Mouse (Mus musculus): ENCODE results near the gene Ly6g6c.

The Ly6g6c gene

DNA sequence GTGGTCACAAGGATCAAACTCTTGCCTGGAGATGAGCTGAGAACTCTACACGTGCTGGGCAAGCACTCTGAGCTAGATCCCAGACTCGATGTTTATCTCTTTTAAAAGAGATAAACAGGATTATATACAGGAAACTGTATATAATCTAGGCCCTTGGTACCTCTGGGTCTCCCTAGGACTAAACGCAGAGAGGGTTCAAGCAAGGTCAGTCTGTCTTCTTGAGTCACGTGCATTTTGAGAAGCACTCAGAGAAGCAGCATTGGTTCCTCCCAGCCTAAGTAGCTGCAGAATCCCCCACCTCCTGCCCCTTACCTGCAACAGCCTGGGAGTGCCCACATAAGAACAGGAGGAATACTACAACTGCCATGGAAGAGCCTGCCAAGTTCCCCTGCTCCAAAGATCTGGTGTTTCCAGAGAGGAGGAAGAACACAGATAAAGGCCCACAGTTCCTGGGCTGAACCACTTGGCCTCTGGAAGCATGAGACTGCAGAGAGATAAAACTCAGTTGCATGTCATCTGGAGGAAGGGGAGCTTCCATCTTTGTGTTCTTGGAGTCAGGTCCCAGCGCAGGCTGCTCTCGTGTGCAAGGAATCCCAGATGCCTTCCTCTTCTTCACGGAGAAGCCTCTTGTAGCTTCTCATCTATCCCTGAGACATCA is 20.1 kb downstream of the Ly6g6c start, which contains the start of gene Ly6g6f:
Gene Ly6g6f, minus strand, starts transcription at position 403 of the 658 bp plus-strand sequence.
- DNase-seq: no peak

DNA sequence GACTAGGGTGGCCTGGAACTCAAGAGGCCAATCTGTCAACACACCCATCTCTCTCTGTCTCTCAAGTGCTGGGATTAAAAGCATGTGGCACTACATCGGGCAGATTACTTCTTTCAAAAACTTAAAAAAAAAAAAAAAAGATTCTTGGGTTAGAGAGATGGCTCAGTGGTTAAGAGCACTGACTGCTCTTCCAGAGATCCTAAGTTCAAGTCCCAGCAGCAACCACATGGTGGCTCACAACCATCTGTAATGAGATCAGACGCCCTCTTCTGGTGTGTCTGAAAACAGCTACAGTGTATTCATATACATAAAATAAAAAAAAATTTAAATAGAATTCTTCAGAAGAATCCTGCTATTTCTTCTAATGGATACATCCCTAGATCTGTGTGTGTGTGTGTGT is 23.0 kb downstream of the Ly6g6c start:
- DNase-seq: no peak

DNA sequence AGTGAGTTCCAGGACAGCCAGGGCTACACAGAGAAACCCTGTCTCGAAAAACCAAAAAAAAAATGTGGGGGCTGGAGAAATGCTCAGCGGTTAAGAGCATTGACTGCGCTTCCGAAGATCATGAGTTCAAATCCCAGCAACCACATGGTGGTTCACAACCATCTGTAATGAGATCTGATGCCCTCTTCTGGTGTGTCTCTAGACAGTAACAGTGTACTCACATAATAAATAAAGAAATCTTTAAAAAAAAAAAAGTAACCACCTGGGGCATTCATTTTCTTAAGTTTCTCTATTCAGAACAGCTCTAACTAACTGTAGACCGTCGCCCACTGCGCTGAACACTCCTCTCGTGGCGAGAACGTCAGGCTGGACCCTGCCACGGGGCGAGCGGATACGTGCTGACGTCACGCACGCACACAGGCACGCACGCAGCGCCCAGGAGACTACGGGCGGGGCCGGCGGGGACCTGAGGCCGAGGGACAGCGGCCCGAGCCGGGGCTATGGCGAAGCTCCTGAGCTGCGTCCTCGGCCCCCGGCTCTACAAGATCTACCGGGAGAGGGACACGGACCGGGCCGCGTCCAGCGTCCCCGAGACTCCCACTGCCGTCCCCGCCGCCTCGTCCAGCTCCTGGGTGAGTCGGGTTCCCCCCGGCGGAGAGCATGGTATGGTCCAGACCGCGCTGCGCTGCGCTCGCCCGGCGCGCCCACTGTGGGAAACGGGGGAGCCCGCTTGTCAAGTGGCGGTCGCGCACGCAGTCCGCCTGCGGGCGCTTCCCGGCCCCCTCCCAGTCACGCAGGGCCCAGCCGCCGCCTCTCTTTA is 23.8 kb downstream of the Ly6g6c start, which contains the start of gene Abhd16a:
Gene Abhd16a, plus strand, starts transcription at position 439 of the 820 bp plus-strand sequence.
- DNase-seq: peak; percentile 95

DNA sequence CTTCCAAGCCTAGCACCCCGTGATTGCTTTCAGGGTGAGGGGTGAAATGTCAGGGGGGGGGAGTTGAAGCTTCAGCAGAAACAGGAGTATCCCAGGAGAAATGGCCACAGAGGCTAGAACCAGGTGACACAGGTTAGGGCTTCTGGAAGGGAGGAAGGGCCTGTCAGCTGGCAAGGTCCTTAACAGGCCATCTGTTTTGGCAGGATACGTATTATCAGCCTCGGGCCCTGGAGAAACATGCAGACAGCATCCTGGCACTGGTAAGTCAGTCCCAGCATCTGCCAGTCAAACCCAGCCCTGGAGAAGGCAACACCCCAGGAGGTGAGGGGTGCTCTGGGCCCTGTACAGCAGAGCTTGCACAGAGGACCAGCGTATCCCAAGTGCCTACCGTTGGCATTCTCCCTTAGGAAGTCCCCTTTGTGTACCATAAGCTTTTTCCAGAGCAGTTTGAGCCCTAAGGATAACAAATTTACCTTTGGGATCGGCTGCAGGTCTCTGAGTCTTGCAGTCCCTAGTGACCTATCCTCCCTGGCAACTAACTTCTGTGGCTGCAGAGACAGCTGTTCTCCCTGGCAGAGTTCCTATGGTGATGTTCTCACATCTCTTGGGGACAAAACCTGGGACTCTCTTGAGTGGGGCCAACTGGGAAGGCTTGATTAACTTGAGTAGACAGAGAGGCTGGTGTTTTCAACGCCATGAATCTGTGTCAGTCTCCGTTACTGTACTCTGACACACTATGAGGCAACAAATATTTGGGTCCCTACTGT is 25.2 kb downstream of the Ly6g6c start:
- no peak for DNase-seq

DNA sequence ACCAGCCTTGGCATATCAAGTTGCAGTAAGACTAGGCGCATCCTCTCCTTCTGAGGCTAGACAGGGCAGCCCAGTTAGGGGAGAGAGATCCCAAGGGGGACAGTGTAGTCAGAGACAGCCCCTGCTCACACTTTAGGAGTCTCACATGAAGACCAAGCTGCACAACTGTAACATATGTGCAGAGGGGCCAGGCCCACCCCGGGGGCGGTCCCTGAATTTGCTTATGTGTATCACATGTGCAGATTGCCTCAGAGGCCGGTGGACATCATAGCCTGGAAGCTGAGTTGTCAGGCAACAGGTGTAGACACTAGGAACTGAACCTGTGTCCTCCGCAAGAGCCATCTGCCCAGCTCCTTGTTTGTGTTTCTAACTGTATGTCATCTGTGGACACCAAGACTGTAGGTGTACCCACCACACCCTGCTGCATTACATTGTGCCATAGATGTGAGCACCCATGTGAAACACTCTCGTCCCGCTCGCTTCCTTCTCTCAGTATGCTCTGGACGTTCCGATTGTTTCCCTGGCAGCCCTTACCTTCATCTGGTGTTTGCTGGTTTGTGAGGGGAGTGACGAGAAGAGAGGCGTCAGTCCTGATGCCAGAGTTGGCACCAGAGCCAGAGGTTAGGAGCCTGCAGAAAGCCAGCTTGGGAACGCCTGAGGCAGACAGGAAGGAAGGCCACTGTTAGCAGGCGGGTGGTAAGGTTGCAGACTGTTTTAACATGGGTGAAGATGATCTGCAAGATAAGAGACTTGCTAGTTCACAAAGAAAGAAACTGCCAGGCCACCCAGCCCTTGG is 27.4 kb downstream of the Ly6g6c start:
- no peak for DNase-seq

DNA sequence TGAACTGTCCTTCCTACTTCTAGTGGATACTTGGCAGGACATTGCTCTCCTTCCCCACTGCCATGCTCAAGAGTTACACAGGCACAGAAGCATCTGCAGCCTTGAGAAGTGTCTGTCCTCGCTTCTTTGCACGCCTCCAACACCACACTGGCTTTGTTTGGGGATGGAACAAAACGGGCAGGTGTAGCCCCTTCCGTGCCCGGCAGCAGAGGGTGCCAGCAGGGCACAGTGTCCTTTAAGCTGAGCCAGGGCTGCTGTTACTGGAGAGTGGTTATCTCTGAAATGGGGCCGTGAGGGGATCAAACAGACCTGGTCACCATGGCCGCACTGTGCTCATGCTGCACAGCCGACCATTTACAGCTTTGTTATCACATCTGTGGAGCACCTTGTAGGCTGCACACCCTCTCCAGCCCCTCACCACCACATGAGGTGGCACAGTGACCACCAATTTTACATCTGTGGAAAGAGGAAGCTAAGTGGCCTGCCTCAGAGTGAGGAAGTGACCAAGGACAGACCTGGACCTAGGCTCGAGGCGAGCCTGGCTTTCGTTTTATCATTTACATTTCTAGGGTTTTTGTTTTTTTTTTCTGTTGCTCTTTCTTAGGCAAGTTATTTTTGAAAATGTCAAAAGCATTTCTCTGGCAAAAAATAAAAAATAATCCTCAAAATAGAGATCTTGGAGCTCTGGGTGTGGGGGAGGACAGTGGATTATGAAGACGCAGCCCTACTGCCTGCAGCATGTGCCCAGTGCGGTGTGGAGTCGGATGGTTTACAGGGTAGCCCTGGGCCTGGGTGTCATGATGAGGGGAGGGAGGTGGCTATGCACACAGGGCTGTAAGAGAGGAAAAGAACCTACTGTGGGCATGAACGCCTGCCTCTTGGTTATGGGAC is 29.5 kb downstream of the Ly6g6c start:
- no peak for DNase-seq

DNA sequence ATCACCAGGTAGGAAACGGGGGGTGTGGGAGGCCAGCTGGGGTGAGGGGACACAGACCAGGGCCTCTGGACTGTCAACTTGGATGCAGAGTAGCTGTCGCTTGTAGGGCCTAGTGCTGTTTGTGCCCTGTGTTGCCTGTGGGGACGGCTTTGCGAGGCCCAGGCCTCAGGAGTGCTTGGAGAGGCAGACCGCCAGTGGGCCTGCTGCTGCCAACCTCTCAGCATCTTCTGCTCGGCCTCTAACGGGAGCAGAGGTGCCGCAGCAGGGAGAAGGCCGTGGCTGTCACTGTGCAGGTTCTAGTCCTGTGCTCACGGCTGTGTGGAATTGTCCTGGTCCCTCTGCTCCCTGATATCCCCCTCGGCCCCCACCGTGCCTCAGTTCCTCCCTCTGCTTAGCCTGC is 31.4 kb downstream of the Ly6g6c start:
- DNase-seq: no peak

DNA sequence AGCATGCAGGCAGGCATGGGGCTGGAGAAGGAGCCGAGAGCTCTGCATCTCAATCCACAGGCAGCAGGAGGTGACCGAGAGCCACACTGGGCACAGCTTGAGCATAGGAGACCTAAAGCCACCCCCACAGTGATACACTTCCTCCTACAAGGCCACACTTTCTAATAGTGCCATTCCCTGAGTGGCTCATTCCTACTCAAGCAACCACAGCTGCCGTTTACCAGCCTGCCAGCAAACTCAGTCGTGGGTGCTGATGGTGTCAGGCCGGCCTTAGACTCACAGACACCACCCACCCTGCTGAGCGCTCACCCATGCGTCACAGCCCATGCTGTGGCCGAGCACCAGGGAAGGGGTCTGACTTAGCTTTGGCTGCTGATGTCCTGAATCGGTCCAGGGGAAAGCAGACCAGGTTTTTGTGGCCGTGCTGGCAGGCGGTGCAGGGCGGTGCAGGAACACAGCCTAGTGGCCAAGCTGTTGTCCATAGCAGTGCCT is 32.0 kb downstream of the Ly6g6c start:
- DNase-seq: peak; percentile 39

DNA sequence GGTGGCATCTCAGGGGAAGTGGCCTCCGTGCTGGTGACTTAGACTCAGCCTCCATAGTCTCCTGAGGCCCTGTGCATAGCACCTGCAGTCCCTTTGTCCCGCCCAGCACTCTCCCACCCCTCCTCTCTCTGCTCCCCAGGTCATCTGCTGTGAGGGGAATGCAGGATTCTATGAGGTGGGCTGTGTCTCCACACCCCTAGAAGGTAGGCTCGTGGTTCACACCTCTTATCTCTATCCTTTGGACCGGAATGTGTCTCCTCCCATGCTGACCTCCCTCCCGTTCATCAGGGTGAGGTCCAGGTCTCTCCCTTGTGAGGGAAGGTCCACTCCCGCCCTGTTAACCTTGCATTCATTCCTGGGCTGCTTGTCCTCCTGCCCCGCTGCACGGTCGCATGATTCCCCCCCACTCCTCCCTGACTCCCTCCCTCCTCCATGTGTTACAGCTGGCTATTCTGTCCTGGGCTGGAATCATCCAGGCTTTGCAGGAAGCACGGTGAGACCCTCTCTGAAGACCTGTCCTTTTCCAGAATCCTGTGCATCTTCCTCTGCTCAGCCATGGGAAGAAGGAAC is 35.1 kb downstream of the Ly6g6c start:
- DNase-seq: no peak

DNA sequence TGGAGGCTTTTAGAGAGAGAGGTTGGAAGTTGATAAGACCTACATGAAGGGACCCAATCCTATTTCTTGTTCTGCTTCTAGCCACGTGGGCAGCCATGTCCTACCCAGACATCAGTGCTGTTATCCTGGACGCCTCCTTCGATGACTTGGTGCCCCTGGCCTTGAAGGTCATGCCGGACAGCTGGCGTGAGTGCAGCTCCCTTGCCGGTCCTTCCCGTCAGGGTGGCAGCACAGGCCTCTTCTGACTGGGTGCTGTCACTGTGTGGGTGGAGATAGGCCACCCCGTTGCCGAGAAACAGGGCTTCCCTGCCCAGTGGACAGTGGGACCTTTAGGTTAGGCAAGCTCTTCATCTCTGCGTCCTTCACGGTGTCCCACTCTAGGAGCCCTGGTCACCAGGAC is 36.0 kb downstream of the Ly6g6c start:
- no peak for DNase-seq

DNA sequence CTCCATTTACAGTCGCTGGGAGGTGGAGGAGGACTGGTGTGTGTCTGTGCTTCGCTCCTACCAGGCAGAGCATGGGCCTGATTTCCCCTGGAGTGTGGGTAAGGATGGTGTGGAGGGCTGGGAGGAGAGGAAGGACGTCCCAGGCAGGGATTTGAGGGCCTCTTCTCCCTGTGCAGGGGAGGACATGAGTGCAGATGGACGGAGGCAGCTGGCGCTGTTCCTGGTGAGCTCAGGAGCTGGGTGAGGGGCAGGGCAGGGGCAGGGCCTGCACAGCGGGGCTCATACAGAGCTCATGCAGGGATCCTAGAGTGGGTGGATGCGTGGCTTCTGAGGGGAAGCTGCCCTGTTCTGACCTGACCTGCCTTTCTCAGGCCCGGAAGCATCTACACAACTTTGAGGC is 37.1 kb downstream of the Ly6g6c start:
- no peak for DNase-seq

DNA sequence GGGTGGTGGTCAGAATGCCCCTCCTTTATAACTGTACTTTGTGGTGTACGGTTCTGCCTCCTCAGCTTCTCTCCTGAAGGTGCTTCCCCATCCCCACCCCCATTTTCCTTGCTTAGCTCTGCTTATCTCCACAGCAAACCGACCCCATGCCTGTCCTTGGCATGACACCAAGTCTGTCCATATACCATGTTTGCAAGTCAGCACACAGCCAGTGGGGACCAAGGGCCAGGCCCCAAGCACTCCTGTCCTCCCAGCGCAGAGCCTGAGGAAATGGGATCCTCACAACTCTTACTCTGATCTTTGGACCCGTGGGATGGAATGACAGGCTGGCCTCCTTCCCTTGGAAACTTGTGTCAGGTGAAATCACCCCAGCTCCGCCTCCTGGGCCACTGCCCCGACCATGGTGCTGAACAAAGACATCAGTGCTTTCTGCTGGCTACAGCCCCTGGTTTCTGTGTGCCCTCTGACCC is 38.1 kb downstream of the Ly6g6c start:
- peak; percentile 88 for DNase-seq

DNA sequence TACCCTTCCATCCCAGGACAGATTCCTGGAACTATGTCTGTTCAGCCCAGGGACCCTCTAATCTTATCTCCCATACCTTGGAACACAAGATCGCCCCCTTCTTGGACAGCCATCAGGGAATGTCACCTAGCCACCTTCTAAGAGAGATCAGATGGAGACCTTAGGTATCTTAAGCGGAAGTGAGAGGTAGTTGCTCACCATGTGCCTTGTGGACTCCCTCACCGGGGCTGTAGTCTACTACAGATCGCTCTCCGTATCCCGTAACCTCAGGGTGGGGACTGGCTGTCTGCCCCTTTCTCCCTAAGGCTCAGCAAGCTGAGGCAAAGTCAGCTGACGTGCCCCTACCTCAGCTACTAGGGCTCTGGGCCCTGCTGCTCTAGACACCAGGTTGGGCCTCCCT is 38.9 kb downstream of the Ly6g6c start:
- no peak for DNase-seq

DNA sequence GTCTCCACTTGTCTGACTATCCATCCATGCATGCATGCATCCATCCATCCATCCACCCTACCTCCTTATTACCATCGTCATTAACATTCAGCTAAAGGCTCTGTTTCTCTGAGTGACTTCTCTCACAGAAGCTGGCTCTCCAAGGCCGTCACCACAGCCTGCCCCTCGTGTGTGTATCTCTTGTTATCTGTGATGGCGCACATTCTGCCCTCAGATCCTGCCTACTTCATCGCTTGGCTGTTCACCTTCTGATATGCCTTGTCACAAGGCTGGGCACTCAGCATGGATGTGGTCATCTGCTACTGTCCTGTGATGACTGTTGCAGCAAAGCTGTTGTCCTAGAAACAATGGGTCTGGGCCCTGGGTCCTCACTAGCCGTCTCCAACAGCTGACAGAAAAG is 39.6 kb downstream of the Ly6g6c start:
- no peak for DNase-seq

DNA sequence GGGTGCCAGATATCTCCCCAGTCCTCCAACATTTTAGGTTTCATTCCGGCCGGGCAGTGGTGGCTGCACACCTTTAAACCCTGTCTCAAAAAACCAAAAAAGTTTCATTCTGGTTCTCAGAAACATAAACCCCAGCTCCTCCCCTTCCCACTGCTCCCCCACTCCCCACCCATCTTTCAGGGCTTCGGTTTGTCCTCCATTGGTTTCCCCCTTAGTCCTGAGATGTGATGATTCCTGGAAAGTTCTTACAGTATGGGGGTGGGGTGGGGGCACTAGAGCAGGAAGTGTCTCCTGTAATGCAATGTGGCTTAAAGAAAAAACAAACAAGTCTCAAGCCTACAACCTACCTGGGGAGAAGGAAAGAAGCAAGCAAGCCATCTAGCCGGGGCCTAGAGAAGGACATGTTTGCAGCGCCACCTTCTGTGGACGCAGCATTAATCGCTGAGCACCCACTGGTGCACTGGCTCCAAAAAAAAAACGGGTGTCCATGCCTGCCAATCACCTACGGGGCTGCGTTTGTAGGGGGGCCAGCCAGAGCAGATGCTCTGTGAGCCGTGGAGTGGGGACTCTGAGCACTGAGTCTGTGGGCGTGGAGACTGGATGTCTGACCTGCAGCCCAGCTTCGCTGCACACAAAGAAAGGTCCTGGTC is 40.7 kb downstream of the Ly6g6c start:
- DNase-seq: peak; percentile 47

DNA sequence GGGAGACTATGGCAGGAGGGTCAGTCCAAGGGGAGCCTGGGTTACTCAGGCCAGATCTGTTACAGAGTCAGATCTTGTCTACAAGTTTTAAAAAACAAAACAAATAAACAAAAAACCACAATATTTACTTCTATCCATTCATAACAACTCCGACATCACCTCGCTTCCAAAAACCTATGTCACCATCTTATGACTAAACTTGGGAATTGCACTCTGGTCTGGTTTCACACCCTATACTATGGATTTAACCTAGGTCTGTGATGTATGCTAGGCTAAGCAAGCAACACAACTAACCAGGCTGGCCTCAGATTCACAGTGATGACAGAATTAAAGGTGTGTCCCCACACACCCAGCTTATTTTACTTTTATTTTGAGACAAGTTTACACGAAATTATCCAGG is 41.3 kb downstream of the Ly6g6c start:
- no peak for DNase-seq

DNA sequence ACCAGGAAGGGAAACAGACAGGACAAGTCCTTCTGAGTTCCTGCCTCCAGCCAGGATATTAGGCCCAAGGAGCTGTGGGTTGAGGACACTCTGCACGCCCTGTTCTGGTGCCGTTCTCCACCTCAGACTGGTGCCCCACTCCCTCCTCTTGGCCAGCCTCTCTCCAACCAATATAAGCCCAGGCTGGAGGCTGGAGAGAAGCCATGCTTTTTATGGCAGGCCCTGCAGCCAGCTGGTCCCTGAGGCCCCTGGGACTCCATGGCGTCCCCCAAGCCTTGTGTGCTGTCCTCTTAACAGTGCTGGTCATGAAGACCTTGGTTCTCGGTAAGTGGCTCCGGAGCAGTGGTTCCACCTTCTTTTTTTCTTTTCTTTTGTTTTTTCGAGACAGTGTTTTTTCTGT is 42.9 kb downstream of the Ly6g6c start, which contains the start of gene Ly6g5c:
Gene Ly6g5c, plus strand, starts transcription at position 183 of the 400 bp plus-strand sequence.
- no peak for DNase-seq

DNA sequence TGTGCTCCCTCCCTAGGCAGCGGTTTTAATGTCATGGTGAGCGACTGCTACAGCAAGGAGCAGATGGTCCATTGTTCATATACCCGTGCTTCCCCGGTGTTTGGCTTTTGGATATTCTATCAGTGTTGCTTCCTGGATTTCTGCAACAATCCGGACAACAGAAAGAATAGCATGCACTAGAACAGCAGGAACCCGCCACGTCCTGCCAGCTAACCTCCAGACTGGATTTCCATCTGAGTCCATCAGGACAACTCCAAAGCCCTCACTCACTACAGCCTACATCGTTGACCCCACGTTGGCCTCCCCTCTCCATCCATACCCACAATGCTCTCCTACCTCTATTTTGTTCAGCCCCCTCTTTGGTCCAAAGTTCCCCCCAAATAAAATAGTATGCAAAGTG is 46.6 kb downstream of the Ly6g6c start:
- no peak for DNase-seq

DNA sequence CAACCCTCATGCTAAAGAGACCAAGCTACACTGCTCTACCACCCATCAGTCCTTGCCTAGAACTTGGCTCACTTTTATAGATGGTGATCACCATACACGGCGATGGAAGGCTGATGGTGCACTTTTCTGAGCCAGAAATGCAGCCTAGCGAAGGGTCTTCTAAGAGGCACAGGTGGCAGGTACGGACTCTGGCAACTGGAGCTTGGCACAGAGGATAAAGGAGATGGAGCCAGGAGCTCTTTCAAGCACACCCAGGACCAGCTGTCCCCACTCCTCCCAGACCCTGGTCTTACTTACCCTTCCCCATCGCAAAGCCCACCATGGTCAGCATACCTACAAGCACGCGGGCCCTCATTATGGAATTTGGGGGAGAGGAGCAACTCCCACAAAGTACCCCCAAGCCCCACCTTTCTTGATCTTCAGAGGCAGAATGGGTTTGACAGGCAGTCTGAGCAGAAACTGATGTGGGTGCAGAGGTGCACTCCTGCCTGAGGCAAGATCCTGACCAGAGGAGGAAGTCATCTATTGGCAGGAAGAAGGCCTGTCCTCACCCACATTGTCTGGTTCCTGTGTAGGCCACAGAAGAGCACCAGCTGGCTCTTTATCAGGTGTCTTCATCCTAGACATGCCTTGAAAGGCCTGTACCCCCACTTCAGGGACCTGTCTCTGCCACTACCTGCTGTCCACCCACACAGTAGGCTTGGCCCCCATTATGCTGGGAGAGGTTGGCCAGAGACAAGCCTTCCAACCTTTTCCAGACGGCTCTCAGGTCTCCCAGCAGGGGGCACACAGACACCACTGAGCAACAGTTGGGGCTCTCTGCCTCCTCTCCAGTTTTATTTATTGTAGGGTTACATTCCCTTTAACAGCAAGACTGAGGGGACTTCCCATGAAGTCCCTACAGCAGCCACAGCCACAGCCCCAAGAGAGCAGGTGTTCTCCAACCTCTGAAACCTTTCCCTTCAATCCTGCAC is 50.1 kb downstream of the Ly6g6c start, which contains the start of gene Ly6g5b:
Gene Ly6g5b, minus strand, starts transcription at position 383 of the 974 bp plus-strand sequence.
- DNase-seq: no peak
